Mouse (Mus musculus): ENCODE measurements around the gene Abhd15.
"Not testable (repeated sequence)": the region's sequence is repeated elsewhere in the genome, so short reads cannot be mapped to it uniquely, and the experiment has no call there.

The Abhd15 gene

DNA sequence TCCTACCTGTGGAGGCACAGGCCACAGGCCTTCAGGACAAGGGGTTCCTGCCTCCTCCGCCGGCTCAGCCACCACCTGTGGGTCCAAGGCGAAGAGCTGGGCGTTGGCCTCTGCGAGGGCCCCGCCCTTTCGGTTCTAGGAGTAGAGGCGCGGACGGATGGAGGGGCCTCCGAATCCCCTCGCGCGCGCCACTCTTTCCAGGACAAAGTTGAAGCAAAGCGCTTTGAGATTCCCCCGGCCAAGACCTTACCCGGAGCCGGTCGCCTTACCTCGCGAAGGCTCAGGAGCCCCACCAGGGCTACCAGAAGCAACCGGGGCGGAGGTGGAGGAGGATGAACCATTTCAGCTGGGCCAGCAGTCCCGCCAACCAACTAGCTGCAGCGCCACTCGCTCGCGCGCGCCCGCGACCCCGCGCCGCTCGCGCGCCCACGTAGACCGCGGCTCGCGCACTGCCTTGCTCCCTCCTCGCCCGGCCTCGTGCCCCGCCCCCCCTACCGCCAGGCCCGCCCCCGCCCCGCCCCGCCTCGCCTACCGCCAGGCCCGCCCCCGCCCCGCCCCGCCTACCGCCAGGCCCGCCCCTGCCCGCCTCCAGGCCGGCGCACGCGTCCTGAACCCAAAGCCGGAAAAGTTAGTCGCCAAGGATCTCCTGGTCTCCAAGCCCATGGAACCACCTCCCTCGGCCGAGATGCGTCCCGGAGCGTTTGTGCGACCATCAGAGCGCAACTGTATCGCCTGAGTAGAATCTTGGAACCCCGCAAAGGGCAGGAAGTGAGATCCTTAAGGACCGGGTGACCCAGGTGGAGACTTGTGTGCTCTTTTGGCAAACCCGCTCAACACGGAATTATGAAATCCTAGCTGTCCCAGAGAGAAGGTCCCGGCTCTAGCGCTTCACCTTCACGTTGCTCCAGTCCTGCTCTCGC, 1.8 kb upstream of the Abhd15 start:
- DNase-seq (ENCODE audit: low read depth, low spot score): peak; percentile 94

DNA sequence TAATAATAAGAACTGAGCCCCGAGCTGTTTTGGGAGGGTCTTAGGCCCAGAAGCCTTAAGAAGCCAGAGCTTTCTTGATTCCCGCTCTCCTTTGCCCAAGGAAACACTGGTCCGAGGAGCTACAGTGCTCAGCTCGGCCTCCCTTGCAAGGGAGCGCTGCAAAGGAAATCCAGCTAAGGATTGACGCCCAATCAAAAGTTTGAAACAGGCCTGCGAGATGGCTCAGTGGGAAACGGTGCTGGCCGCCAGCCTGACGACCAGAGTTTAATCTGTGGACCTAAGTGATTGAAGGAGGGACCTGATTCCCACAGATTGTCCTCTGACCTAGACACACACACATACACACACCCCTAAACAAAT, 1.1 kb upstream of the Abhd15 start:
- DNase-seq (ENCODE audit: low read depth, low spot score): no peak

DNA sequence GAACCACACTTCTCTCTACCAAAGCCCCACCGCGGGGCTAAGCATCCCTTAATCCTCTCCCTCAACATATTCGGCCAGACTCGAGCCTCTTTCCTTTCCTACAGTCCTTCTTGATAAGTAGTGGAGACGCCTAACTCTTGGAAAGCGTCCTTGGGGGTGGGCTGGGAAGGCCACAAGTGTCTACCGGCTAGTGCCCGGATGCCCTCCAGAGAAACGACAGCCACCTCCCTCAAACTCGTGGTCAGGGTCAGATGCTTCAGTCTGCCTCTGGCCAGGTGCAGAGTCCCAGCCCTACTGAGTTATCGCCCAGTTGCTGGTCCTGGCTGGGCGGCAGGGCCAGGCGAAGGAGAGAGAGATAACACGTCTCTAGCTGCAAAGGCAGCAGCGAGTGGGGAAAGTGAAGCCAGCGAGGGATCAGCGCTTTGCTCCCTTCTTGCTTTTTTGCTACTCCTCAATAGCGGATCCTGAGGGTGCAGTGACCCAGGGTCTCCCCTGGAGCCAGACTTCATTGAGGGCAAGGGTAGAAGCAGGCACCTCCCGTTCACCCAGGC, 565 bp upstream of the Abhd15 start:
- DNase-seq (ENCODE audit: low read depth, low spot score): no peak

DNA sequence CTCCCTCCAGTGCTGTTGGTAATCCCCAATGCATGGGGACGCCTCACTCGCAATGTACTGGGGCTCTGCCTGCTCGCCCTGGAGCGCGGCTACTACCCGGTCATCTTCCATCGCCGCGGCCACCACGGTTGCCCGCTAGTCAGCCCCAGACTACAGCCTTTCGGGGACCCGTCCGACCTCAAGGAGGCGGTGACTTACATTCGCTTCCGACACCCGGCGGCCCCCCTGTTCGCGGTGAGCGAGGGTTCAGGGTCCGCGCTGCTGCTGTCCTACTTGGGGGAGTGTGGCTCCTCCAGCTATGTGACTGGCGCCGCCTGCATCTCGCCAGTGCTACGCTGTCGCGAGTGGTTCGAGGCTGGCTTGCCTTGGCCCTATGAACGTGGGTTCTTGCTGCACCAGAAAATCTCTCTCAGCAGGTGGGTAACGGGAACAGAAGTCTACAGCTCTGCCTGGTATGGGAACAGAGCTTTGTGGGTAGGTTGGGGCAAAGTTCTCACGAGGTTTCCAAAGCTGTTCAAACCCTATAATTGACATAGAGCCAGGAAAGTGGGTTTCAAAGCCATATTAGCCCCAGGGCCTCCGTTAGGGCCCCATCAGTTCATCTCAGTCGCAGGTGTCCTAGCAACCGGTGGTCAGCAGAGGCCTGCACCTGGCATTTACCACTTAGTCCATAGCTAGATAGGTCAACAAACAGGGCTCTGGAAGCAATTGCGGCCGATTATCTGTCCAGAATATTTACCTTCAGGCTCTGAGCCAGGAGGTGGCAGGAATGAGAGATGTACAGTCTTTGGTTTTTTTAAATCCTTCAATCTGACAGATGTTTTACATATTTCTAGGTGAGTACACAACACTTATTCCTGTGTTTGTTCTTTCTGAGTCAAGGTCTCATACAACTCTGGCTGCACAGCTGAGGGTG, 974 bp downstream of the Abhd15 start, which contains the start of gene Trp53i13:
TSS of gene Trp53i13 (minus strand) at position 344 of the 916 bp plus-strand sequence.
- DNase-seq (ENCODE audit: low read depth, low spot score): peak; percentile 40

DNA sequence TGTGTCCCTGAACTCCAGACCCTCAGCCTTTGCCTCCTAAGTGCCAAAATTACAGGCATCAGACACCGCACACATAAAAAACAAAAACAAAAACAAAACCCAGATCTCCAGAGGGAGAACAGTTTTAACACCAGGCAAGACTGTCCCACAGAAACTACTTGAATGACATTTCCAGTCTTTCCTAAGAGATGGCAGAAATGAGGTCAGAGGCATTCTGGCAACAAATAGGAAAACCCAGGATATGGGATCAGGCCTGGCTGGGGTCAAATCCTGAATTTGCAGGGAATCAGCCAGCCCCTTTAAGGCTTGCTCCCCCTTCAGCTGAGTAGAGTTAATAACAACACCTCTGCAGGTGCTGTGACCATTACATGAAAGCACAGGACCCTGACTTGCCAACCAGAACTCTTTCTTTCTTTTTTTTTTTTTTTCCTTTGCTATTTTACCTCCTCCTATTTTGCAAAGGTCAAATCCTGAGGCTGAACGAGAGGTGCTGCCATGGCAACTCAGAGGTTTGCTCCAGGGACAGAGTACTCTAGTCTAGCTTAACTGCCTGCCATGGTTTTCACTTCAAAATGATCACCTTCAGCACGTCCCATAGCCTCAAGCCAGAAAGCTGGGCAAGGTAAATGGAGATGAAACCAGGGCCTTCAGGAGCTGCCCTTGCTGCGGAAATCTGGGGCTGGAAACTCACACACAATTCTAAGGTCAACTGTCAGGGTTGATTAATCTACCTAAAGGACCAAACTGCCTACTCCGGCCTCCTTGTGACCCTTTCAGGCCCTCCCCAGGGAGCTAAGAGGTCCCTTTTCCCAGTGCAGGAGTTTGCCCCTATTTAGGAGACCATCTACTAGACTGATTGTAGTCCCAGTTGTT, 1.9 kb downstream of the Abhd15 start:
- DNase-seq (ENCODE audit: low read depth, low spot score): no peak

DNA sequence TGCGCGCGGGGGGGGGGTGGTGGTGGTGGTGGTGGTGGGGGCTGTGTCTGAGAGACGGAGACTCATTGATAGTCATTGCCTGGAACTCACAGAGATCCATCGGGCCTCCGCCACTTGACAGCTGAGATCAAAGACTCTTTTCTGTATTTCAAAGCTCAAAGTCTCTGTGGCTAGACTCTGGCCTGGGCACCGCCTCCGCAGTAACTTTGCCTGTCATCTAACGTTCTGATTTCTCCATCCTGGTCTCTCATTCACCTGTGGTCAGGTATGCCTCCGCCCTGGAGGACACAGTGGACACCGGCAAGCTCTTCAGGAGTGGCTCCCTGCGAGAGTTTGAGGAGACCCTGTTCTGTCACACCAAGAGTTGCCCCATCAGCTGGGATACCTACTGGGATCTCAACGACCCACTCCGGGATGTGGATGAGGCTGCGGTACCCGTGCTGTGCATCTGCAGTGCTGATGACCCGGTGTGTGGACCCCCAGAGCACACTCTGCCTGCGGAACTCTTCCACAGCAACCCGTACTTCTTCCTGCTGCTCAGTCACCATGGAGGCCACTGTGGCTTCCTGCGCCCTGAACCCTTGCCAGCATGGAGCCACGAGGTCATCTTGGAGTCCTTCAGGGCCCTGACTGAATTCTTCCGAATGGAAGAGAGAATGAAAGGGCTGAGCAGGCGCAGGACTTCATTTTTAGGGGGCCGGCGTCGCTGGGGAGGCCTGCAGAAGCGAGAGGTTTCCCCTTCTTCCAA, 3.3 kb downstream of the Abhd15 start:
- DNase-seq (ENCODE audit: low read depth, low spot score): peak; percentile 63

DNA sequence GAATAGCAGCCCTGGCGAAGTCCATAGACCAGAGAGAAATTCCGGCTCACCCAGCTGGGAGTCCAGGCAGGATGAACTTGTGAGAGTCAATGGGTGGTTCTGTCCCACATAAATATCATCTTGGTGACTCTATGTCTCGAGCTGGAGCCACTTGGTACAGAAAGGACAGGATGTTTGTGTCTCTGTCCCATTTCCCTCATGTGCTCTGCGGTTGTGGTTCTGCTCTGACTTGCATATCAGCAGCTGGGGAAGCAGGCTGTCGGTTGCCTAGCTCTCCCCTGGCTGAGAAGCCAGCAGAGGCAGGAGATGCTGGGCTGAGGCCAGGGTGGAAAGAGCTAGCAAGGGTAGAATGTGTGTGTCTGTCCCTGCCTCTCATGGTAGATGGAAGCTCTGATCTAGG, 4.1 kb downstream of the Abhd15 start, which contains the start of gene Gm10392:
TSS of gene Gm10392 (minus strand) at position 156 of the 400 bp plus-strand sequence.
- DNase-seq (ENCODE audit: low read depth, low spot score): peak; percentile 85

DNA sequence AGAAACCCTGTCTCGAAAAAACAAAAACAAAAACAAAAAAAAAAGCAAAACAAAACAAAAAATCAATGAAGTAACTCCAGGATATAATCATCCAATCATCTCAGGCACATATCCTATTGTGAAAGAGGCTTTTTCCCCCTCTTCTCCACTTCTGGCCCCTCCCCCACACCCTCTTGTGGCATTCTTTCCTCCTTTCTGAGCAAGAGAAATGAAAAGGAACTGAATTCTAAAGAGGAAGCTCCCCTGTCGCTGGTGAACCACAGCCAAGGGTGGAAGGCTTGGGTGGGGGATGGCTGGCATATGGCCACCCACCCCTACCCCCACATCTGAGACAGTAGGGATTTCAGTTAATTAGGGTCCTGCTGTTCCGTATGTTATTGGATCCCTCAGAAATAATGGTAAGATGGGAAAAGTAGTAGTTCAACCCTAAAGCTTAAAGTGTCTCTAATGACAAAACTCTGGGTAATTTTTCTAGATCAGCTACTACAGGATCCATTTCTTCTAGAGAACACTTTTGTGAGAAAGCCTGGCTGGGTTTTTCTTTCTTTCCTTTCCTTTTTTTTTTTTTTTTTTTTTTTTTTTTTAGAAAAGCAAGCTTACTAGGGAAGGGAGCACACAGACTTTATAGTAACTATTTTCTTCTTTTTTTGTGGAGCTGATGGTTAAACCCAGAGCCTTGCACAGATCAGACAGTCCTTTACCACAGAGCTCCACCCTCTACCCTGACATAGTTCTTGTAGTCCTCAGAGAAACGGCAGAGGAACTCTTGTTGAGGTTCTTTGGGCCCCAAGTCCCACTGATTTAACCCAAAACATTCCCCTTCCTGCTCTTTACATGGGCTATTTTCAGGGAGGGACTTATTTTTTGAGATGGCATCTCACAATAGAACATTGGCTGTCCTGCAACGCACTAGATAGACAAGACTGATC, 5.9 kb downstream of the Abhd15 start:
- no peak for DNase-seq (ENCODE audit: low read depth, low spot score)

DNA sequence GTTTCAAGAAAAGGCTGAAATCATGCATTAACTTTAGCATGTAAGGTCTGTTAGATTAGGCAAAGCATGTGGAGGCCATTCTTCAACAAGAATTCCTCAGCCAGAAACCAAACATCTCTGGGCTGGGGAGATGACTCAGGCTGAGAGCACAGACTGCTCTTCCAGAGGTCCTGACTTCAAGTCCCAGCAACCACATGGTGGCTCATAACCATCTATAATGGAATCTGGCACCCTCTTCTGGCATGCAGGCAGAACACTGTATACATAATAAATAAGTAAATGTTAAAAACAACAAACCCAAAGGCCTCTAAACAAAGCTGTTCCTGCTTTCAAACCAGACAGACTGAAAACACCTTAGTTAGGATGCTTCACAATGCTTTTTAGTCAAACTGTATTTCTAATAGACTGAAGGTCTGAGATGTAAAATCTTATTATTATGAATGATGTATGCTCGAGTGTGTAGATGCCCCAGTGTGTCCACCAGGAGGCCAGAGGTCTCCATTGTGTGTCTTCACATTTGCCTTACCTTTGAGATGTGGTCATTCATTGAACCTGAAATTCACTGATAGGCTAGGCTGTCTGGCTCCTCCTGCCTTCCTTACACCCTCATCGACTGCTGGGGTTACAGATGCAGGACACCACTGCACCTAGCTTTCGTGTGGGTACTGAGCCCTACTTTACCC, 11.0 kb downstream of the Abhd15 start:
- no peak for DNase-seq (ENCODE audit: low read depth, low spot score)

DNA sequence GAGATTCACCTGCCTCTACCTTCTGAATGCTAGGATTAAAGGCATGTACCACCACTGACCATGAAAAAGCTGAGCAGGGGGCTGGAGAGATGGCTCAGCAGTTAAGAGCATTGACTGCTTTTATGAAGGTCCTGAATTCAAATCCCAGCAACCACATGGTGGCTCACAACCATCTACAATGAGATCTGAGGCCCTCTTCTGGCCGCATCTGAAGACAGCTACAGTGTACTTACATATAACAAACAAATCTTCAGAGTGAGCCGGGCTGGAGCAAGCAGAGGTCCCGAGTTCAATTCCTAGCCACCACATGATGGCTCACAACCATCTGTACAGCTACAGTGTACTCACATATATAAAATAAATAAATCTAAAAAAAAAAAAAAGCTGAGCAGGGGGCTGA, 13.5 kb downstream of the Abhd15 start:
- DNase-seq (ENCODE audit: low read depth, low spot score): not testable (repeated sequence)

DNA sequence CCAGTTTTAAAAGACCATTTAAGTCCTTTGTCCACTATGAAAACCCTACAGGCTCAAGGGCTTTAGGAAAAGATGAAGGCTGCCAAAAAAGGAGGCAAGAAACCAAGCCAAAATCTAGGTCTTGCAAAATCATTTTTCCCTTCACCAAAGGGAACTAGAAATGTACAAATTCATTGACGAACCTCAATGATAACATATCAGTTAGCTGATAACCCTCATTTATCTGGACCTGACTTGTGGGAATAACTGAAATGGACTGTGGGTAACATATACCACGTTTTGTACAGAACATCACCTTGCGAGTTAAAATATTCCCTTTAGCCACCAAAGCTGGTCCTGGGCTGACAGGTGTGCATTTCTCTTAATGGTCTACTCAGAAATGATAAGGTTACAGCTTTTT, 14.7 kb downstream of the Abhd15 start:
- DNase-seq (ENCODE audit: low read depth, low spot score): no peak

DNA sequence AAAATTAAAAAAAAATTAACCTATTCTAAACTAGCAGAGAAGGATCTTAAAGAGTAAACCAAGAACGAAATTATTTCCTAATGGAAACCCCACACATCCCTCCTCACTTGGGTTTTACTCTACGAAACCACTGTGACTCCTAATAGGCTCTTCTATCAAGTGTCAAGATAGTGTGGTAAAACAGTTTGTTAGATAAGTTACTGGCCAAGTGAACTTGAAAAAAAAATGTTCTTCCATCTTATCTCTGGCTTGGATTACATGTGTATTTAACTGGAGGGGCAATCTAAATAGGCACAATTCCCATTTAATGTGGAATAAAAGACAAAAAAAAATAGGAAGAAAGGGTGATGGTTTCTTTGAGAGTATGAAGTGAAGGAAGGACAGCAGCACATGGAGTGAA, 15.9 kb downstream of the Abhd15 start:
- no peak for DNase-seq (ENCODE audit: low read depth, low spot score)

DNA sequence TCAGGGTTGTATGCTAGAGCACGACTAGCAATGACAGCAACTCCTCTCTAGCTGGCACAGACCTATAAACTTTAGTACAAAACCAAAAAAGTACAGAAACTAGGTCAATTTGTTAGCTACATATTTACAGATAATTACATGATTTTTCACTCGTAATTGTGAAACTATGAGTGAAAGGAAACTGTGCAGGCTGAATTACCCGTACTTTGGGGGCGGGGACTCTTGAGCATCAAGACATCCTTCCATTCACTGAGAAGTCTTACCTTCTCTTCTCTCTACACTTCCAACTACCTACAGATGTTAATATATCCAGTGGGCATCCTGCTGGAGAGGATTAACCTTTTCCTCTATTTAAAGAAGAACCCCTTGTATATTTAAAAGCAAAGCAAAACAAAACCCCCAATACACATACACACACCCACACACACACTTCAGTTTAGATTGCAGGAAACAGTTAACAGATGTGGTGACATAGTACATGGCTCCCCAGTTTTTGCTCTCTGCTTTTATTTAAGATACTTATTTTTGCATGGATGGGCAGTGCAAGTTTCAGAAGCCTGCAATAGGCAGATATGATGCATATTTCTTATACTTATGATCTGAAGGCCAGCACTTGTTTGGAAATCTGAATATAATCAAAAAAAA, 17.4 kb downstream of the Abhd15 start:
- DNase-seq (ENCODE audit: low read depth, low spot score): peak; percentile 45

DNA sequence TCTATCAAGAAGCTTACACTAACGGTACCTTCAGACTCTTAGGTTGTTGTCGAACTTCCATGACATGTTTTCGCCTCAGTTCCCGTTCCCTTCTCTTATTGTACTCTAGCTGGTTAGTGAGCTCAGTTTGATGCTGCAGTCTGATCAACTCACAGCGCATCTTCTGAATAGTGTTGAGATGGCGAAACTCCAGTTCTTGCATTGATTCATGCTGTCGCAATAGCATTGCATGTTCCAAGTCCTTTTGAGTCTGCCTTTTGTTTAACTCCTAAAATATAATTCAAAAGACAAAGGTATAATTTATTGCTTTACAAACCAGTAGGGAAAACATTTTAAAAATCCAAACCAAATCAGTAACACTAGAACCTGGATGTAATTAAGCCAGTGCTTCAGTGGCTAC, 30.3 kb downstream of the Abhd15 start:
- DNase-seq (ENCODE audit: low read depth, low spot score): no peak

DNA sequence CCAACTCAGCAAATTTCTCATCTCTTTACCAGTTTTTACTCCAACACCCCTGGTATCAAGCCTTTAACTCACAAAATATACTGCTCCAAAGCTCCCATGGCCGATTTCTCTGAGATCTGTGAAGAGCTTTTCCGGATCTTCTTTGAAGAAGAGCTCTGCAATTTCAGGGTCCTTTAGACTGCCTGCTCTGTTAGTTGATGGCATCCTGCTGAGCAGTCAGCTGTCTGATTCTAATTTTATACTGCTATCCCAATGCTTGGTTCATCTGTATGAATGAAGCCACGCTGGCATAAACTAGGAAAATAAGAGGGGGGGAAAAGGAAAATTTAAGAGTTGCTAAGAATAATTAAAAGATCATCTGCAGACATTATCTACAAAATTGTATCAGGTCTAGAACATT, 70.3 kb downstream of the Abhd15 start:
- DNase-seq (ENCODE audit: low read depth, low spot score): no peak
